Mouse (Mus musculus) left cerebral cortex, postnatal 25 days (tissue): Measurements from ENCODE around the gene Luc7l3. TPM values are rescaled to one million over a fixed set of nuclear protein-coding genes. Genes with fewer than 3 reads are reported as not detected.

ENCODE experiments used
- DNase-seq, 2 experiments: peaks; one replicate each; pipeline ENCODE4 v3.0.0; 2022; ENCODE audit warnings: low spot score in 2 of 2, mixed read lengths in 1 of 2
- intact Hi-C: fragments of 180-260 bp; cut with DNase I; formaldehyde crosslinking; loops from one replicate; pipeline ENCODE4 v1.15.1; 2025
- total RNA-seq, 2 experiments: library from RNA; stranded (reverse); gene quantifications; 2 replicates each; pipeline ENCODE4 v1.2.3; 2021

Luc7l3 gene
- total RNA-seq, 2 experiments from 2014 or later = 108 to 120 TPM

GRCm38 (mm10) chr11:94340948-94341933 lies 19.5 kb upstream of the Luc7l3 start:
- DNase-seq = no peak
- intact Hi-C loops = loop anchor here (2.0 to 5.0 kb wide), 3 partner anchors 64 to 206 kb away; partner anchors contain the start of genes Rsad1 and Spata20

DNA sequence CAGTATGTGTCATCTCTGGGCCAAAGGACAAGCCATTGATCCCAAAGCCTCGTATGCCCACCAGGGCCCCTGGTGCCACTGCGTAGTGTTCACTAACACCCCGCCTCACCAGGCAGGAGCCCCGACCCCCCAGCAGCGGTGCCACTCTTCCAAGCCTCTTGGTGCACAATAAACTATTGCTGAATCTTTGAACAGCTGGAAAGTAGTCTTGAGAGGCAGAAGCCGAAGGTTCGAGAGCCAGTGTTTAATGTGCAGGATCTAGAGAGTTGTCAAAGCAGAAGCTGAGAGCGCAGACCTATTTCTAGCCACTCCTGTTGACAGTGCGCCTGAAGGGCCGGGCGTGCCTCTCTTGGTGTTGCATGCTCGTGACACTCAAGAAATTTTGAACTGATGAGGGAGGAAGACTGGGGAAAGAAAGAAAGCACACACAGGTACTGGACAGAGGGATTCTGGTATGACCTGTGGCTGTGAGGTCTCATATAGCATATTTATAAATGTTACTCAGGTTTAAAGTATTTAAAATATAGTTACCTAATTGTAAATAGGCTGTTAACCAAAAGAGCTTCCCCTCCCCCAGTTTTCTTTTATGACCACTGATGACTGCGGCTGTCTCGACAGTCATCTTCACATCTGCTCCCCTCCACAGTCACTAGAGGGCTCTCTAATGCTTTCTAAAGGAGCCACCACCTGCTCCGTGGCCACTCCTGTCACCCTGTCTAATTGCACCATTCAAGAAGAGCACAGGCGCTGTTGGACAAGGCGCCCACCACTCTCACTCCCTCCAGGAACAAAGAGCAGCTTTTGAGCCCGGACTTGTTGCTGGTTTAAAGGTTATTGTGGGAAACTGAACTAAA lies 18.2 kb upstream of the Luc7l3 start:
- DNase-seq = peak; percentile 51 to 64
- intact Hi-C loops = loop anchor here (2.0 to 5.0 kb wide), 3 partner anchors 65 to 207 kb away; partner anchors contain the start of genes Rsad1 and Spata20

DNA sequence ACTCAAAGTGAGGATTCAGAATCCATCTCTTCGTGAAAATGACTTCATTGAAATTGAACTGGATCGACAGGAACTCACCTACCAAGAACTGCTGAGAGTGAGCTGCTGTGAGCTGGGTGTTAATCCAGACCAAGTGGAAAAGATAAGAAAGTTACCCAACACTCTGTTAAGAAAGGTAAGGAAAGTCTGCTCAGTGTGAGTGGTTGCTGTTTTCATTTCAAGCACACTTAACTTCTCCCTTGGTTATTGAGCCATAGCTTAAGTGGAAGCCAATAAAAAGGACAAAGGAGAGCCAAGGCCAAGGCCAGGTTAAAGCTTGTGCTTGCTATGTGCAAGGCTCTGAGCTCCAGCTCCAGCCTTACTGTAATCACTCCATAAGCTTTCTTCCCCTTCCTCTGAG lies 16.6 kb upstream of the Luc7l3 start:
- intact Hi-C loops = no loop called here
- DNase-seq = no peak

GRCm38 (mm10) chr11:94336551-94336950 lies 14.8 kb upstream of the Luc7l3 start:
- intact Hi-C loops = no loop called here
- DNase-seq = no peak

- no peak for DNase-seq
- intact Hi-C loops = no loop called here
Observed at GRCm38 (mm10) chr11:94334386-94334968, 12.7 kb upstream of the Luc7l3 start.

DNA sequence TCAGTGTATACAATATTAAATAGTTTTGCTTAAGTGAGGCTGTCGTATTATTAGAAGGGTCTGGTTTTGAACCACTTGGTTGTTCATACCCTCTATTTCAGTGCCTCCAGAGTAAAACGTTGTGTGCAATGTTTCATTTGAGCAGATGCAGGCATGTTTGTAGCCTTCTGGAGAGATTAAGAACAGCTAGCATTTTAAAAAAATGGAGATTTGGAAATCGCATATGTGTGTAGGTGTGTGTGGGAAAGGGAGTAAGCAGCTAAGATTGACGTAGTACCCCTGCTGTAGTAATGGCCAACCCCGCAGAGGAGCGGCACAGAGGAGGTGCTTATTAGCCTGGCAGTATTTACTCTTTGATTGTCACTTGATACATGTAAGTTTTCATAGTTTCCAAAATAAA lies 10.9 kb upstream of the Luc7l3 start:
- peak in 1 of 2 experiments; percentile 75 for DNase-seq
- intact Hi-C loops = no loop called here

- intact Hi-C loops = no loop called here
- no peak for DNase-seq
Observed at GRCm38 (mm10) chr11:94330211-94330610, 8.4 kb upstream of the Luc7l3 start.

DNA sequence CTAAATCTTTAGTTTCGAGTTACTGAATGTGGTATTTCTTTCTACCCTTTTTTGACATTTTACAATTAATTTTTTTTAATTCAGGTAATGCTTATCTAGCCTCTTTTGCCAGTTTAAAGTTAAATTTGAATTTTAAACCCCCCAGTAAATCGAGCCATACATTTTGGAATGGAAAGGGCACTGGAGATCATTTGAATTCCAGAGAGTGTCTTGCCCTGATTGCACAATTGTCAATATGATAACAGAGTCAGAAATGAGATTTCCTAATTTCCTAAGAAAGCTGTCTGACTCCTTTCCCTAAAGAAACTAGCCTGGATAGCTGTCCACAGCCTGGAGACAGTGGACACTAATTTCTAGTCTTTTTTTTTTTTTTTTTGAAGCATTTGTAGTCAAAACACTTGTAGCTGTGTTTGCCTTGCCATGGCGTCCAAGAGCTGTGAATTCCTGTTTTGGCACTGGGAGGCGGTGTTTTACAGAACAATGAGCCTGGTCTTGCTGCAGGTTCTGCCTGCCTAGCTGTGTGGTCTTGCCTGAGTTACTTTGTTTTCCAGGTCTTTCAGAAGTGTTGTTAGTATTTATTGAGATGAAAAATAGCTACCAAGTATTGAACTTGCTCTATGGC lies 7.6 kb upstream of the Luc7l3 start:
- peak; percentile 63 to 82 for DNase-seq
- intact Hi-C loops = loop anchor here (2.0 to 5.0 kb wide), 5 partner anchors 119 to 663 kb away; partner anchors contain the start of genes Cacna1g, Ppp1r9b, Rsad1 and Tob1

- DNase-seq = peak; percentile 35 to 65
- intact Hi-C loops = loop anchor here (1.0 to 5.0 kb wide), 6 partner anchors 77 to 664 kb away; partner anchors contain the start of genes Cacna1g, Ppp1r9b, Rsad1 and Tob1
Observed at GRCm38 (mm10) chr11:94328644-94329025, 6.8 kb upstream of the Luc7l3 start.

DNA sequence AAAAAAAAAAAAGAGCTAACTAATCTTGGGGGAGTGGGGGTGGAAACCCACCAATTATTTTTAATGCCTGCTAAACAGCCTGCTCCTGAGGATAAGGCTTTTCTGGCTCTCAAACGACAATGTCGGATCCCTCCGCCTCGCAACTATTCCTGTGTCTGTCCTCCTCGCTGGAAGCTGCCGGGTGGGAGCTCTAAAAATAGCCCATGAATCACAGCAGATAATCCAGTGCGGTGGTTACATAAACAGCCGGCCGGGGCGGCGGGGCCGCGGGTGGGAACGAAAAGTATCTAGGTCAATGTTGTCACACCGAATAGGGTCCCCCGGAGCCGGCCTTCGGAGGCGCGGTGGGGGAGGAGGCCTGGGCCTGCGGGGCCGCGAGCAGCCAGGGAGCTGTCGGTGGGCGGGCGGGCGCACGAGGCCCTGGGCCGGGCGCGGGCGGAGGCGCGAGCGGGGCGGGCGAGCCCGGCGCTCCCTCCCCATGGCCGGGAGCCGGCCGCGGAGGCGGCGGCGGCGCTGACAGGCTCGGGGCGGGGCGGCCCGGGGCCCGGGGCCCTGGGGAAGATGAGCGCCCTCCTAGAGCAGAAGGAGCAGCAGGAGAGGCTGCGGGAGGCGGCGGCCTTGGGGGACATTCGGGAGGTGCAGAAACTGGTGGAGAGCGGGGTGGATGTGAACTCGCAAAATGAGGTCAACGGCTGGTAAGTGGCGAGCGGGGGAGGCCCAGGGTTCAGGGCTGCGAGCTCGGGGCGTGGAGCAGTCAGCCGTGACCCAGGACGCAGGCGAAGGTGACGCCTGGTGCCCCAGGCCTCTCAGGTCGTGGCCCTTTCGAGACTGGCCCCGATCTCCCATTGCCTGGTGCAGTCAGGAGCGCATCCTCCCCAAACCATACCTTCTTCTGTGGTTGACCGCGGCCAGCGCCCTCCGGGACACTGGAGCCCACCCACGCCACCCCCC lies 6.2 kb upstream of the Luc7l3 start, which contains the start of gene Ankrd40:
Gene Ankrd40 (plus strand): TSS at position 309 of the 951 bp plus-strand sequence.
- intact Hi-C loops = loop anchor here (1.0 to 5.0 kb wide), 6 partner anchors 77 to 664 kb away; partner anchors contain the start of genes Cacna1g, Ppp1r9b, Rsad1 and Tob1
- peak; percentile 97 to 99 for DNase-seq

- peak in 1 of 2 experiments; percentile 37 for DNase-seq
- intact Hi-C loops = loop anchor here (5.0 kb wide), 4 partner anchors 145 to 665 kb away; partner anchors contain the start of genes Cacna1g, Ppp1r9b and Rsad1
Observed at GRCm38 (mm10) chr11:94326961-94327411, 5.2 kb upstream of the Luc7l3 start.

DNA sequence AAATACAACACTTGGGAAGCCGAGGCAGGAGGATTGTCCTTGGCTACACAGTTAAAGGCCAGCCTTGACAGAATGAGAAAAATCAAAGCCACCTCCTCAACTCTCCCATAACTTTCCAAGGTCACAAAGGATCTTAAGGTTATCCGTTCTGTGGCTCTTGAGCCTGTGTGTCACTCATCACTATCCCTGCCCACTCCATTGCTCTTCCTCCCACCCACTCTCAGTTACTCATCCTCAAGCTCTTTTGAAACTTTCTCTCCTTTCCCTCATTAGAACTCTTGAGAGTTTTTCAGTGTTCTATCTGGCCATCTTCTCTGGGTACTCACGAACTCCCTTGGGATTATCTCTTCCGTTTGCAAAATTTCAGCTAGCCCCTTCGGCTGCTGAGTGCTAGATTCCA lies 2.8 kb upstream of the Luc7l3 start:
- intact Hi-C loops = loop anchor here (5.0 kb wide), 4 partner anchors 148 to 668 kb away; partner anchors contain the start of genes Cacna1g, Ppp1r9b and Rsad1
- no peak for DNase-seq

GRCm38 (mm10) chr11:94323271-94323925 lies 1.6 kb upstream of the Luc7l3 start:
- no peak for DNase-seq
- intact Hi-C loops = no loop called here

GRCm38 (mm10) chr11:94322636-94323035 lies 848 bp upstream of the Luc7l3 start:
- intact Hi-C loops = no loop called here
- DNase-seq = no peak

DNA sequence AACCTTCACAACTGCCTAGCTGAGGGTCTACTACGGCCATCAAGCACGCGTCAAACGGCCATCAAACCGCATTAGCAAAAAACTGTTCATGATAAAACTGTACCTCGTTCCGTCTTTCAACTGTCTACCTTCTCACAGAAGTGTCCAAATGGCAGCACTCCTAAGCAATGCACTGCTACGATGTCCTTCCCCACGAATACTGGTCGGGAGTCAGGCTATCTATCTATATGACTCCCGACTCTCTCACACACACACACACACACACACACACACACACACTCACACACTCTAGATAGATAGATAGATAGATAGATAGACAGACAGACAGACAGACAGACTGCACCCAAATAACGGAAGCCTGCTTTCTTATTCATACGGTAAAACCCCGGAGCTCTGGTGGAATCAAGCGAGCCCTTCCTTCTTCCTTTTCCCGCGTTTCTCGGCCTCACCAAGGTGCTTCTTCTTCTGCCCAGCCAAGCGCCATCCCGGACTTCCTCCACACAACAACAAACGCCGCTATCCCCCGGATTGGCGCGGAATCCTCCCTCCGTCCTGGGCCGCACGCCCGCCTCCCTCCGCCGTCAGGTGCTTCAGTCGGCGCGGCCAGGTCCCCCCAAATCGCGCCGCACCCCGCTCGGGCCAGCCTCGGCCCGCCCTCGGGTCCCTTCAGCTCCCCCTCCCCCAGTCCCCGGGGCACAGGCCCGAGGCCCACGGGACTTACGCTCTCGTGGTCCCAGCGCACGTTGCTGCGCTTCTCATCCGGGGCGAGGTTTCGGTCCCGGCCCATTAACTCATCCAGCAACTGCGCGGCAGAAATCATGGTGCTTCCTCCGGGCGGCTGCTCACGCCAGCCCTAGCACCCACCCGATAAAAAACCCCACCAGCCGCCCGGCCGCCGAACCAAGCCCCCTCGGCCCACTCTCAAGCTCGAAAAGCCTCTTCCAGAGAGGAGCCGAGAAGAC lies 538 bp downstream of the Luc7l3 start:
- intact Hi-C loops = no loop called here
- DNase-seq = no peak

DNA sequence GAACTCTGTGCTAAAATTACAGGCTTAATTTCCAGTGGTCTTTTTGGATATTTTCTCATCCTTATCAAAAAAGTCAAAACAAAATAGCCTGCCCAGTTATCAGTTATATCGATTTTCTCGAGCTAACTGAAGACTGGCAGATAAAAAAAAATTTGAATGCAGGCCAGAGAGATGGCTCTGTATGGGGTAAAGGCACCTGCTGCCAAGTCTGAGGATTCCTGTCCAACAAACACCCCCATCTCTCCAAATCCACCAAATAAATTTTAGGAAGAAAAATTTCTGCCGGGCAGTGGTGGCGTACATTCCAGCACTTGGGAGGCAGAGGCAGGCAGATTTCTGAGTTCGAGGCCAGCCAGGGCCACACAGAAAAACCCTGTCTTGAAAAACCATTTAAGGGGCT lies 3.7 kb downstream of the Luc7l3 start:
- no peak for DNase-seq
- intact Hi-C loops = no loop called here
